Mouse (Mus musculus) E14TG2a.4 (cell line): ENCODE data around the gene Gm8773.

ENCODE experiments used
- H3K27me3 ChIP-seq: 2 replicates; pipeline ENCODE4 v1.6.1; 2014; ENCODE audit warnings: low read length, control low read depth; ENCODE audit not compliant: insufficient read depth
- H3K36me3 ChIP-seq: 2 replicates; pipeline ENCODE4 v1.6.1; 2014; ENCODE audit warnings: low read length, control low read depth; ENCODE audit not compliant: insufficient read depth
- H3K4me1 ChIP-seq: replicated peaks from 2 replicates; pipeline ENCODE4 v1.6.1; 2014; ENCODE audit warnings: low read depth, low read length, control low read depth
- H3K4me3 ChIP-seq: replicated peaks from 2 replicates; pipeline ENCODE4 v1.5.1; 2014; ENCODE audit warnings: mild to moderate bottlenecking, low read length
- H3K9me3 ChIP-seq: 2 replicates; pipeline ENCODE4 v1.6.1; 2014; ENCODE audit warnings: low read length, control low read depth
- CTCF ChIP-seq: conservative IDR thresholded peaks from 2 replicates; pipeline ENCODE4 v1.5.1; 2014; ENCODE audit warnings: low read length
- NANOG ChIP-seq: IDR thresholded peaks from 2 replicates; pipeline ENCODE4 v1.6.1; 2014; ENCODE audit warnings: borderline replicate concordance, low read length, mixed read lengths
- POU5F1 ChIP-seq: IDR thresholded peaks from 2 replicates; pipeline ENCODE4 v1.6.1; 2014; ENCODE audit warnings: low read length, borderline replicate concordance

Gene Gm8773

DNA sequence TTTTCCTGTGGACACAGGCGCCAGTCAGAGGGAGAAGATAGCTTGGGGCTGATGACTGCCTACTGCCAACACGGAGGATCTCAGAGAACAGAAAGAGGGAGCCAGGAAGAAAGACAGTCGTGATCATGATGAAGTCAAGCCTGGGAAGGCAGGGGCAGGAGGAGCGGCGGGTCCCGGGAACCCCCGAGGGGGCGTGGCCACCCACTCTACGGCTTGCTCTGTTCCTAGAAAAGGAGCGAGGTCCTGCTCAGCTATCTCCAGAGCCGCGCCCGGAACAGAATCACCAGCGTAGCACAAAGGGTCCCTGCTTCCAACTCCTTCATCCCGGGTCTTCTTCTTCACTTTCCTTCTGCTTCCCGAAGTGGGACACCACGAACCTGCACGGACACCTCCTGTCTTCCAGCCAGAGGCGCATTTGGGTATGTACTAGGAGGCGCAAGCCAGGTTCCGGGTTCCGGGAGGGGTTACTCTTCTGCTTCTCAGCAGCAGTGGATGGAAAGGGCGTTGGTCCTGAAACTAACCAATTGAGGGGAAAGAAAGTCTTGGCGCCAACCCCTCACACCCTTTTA is at the start of gene Gm8773:
Gene Gm8773 (plus strand): TSS at position 51 of the 569 bp plus-strand sequence.
- H3K27me3 ChIP-seq: peaks cover 20% of the 10 kb centered on the region
- H3K9me3 ChIP-seq: no peaks in the 10 kb centered on the region
- no peaks in the 10 kb centered on the region for H3K36me3 ChIP-seq
- peaks cover 7% of the 10 kb centered on the region for H3K4me1 ChIP-seq
- TF ChIP-seq POU5F1 (no peak), CTCF (no peak), NANOG (no peak)
- peak within 1 kb of the TSS; percentile 81 for H3K4me3 ChIP-seq

DNA sequence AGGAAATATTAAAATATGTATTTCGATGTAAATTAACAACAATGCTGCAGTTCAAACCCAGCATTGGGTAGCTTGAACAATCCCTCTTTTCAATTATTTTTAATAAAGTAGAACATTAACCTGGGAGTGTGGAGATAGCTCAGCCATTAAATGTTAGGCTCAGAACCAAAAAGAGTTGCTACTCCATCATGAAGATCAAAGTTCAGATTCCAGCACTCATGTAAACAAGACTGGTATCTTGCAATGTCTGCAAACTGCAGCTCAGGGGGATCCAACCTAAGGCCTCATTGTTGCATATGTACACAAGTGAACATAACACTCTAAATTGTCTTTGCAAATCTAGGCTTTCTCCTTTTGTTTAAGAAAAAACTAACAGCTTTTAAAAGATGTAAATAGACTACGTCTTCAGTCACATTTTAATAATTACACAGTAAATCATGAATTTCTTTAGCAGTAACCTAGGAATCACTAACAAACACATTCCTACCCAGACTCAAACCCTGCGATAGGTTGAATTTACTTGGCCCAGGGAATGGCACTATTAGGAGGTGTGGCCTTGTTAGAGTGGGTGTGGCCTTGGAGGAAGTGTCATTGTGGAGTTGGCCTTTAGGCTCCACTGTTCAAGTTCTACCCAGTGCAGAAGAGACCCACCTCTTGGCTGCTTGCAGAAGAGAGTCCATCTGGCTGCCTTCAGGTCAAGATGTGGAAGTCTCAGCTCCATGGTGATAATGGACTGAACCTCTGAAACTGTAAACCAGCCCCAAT is 39.8 kb upstream of the Gm8773 start:
- no peak for TF ChIP-seq CTCF
- no peak for TF ChIP-seq NANOG
- no peak for TF ChIP-seq POU5F1
- no peaks in the 10 kb centered on the region for H3K4me1 ChIP-seq
- no peaks in the 10 kb centered on the region for H3K27me3 ChIP-seq
- H3K36me3 ChIP-seq: peaks cover 28% of the 10 kb centered on the region
- no peak overlapping the region for H3K4me3 ChIP-seq
- H3K9me3 ChIP-seq: peaks cover 13% of the 10 kb centered on the region

DNA sequence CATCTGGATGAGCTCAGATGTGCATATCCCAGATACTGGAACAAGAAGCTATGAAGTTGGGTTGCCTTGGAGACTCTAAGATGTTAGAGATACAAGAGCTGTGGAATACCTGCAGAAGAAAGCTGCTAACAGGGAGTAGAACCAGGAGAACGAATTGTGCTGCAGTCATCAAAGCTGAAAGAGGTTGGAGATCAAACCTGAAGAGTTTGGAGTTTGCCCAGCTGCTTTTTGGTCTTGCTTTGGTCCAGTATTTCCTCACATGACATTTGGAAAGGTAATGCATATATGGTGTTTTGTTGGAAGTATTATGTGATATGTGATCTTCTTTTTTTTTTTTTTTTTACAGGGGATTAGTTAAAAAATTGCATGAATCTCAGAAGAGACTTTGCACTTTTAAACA is 37.5 kb upstream of the Gm8773 start:
- H3K9me3 ChIP-seq: peaks cover 9% of the 10 kb centered on the region
- H3K27me3 ChIP-seq: no peaks in the 10 kb centered on the region
- H3K4me1 ChIP-seq: peaks cover 15% of the 10 kb centered on the region
- TF ChIP-seq NANOG (no peak), POU5F1 (no peak), CTCF (no peak)
- peaks cover 51% of the 10 kb centered on the region for H3K36me3 ChIP-seq
- H3K4me3 ChIP-seq: no peak overlapping the region

DNA sequence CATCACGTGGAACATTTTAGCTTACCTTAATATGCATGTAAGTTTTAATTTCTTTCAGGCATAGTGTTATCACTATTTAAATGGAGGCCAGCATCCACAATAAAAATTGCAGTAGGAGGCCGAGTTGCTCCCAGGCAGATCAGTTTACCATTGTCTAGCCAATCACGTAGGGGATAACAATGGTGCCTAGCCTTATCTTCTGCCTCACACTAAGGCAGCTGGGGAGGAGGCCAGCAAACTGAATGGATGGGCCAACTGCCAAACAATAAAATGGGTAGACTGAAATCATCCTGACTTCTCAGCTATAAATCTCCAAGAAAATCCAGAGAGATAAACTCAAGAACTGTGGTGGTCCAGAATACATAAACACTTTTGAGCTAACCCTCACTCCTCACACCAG is 33.8 kb upstream of the Gm8773 start:
- H3K27me3 ChIP-seq: no peaks in the 10 kb centered on the region
- H3K4me3 ChIP-seq: no peak overlapping the region
- peaks cover 18% of the 10 kb centered on the region for H3K4me1 ChIP-seq
- H3K36me3 ChIP-seq: peaks cover 87% of the 10 kb centered on the region
- H3K9me3 ChIP-seq: no peaks in the 10 kb centered on the region
- TF ChIP-seq NANOG (no peak), POU5F1 (no peak)

DNA sequence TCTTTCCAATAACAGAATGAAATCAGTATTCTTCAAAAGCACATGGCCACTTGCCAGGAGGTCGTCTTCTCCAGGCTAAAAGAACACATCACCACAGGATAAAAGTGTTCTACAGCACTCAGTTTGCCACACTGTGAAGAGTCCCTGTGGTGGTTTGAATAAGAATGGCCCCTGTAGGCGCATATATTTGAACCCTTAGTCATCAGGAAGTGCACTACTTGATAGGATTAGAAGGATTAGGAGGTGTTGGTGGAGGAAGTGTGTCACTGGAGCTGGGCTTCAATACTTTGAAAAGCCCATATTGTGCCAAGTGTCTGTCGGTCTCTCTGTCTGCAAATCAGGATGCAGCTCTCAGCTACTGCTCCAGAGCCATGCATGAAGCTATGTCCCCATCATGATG is 33.2 kb upstream of the Gm8773 start:
- Histone ChIP-seq H3K4me1 (peaks cover 18% of the 10 kb centered on the region), H3K27me3 (no peaks in the 10 kb centered on the region), H3K4me3 (no peak overlapping the region), H3K36me3 (peaks cover 93% of the 10 kb centered on the region), H3K9me3 (no peaks in the 10 kb centered on the region)
- TF ChIP-seq CTCF: no peak
- peak; percentile 38; the same call in 1 of the 2 replicates for TF ChIP-seq POU5F1

DNA sequence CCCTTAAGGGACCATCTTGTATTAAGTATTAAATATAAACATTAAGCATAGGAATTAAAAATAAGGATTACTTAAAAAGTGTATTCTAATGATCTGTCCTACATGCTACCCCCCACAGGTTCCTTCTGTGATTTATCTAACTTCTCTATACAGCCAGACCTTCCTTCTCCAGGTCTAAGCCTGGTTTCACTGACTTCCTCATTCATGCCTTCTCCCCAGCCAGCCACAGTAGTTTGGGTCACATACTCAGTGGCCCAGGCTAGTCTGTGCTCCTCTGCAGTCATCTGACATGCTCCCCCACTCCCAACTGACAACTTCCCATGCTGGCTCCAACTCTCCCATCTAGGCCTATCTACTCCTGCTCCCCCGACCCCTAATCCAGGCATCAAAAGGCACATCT is 22.5 kb upstream of the Gm8773 start:
- TF ChIP-seq POU5F1 (no peak), CTCF (no peak), NANOG (no peak)
- H3K36me3 ChIP-seq: peaks cover 89% of the 10 kb centered on the region
- no peaks in the 10 kb centered on the region for H3K27me3 ChIP-seq
- no peak overlapping the region for H3K4me3 ChIP-seq
- H3K4me1 ChIP-seq: no peaks in the 10 kb centered on the region; the same call in 1 of the 2 replicates
- no peaks in the 10 kb centered on the region for H3K9me3 ChIP-seq

DNA sequence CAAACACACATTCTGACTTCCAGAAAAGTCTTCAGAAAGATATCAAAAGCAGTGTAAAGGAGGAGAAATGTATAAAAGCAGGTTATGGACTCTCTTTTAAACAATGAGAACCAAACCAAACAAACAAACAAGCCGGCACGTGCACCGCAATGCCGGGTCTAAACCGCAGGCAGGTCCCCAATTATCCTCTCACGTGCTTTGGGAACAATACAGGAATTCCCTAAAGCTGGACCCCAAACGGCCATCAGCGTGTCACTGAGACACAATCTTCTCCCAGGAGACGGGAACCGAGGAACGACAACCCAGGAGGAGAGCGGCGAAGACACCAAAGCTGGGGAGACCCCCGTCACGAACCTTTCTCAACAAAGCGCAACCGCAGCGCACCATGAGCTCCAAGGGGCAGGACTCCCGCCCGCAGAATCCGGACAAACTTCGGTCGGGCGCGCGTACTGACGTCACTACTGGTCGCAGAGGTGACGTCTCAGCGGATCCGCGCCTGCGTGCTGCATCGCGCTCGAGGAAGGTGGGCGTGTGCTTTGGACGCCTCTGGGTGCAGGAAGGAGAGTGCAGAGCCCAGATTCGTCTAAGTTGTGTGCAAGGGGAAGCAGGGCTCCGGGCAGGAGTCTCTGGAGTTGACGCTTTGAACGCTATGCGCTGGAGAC is 14.4 kb upstream of the Gm8773 start, which contains the start of gene Gtpbp10:
Gene Gtpbp10 (minus strand): TSS at position 460 of the 662 bp plus-strand sequence.
- no peaks in the 10 kb centered on the region for H3K27me3 ChIP-seq
- TF ChIP-seq CTCF (no peak), POU5F1 (no peak), NANOG (no peak)
- H3K4me3 ChIP-seq: peak within 1 kb of the TSS; percentile 89
- H3K9me3 ChIP-seq: no peaks in the 10 kb centered on the region
- peaks cover 26% of the 10 kb centered on the region for H3K36me3 ChIP-seq
- H3K4me1 ChIP-seq: peaks cover 26% of the 10 kb centered on the region

DNA sequence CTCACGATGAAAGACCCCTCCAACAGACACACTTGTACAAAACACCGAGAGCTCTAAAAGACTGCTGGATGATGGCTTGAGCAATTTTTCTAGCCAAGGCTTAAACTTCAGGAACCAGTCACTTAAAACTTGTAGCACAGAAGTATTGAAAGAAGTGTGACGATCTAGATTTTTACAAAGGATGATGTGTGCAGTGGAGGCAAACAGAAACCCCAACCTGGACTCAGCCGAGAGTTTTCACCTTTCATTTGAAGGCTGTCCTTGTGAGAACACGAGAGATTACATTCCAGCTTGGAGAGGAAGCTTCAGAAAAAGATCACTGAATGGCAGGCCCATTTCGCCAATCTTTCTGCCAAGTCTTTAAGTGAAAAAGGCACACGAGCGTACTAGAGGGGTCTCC is 13.8 kb upstream of the Gm8773 start:
- TF ChIP-seq POU5F1: no peak
- TF ChIP-seq NANOG: no peak
- TF ChIP-seq CTCF: no peak
- peaks cover 20% of the 10 kb centered on the region for H3K36me3 ChIP-seq
- peaks cover 26% of the 10 kb centered on the region for H3K4me1 ChIP-seq
- peak overlapping the region; percentile 89 for H3K4me3 ChIP-seq
- H3K9me3 ChIP-seq: no peaks in the 10 kb centered on the region
- H3K27me3 ChIP-seq: no peaks in the 10 kb centered on the region
